Mouse (Mus musculus): Measurements from ENCODE around the gene Nxn.

Nxn gene

DNA sequence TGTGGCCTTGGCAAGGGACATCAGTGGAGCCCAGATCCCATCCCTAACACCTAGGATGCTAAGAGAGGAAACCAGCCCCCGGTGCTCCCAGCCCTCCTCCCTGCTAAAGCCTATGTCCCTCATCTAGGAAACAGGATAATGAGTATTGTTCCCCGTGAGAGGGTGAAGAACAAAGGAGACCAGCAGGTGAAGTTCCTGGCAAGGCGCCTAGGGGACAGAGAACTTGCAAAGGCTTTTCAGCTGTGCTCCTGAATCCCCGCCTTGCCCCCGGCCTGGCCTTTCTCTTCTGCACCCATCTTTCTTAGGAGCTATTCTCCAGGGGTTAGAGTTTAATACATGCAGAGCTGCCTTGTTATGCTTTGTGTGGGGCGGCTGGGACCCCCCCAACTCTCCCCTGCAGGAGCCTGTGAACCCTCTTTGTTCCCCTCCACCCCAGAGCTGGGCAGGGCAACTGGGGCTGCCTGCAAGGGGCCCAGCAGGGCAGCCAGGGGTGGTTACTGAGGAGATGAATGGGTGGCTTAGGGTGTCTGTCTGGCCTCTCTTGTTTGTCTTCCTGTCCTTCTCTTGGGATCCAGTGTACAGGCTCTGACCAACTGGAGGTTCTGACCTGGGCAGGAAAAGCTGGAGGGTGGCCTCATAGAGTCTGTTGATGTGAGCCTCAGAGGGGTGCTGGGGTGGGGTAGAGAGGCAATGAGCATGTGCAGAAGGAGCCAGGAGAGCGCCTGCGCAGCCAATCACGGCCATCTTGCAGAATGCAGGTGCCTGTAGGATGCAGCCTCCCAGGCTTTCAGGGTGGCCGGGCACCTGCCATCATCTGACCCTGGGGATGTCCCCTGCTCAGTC is 138.5 kb downstream of the Nxn start:
- DNase-seq (ENCODE audit: low spot score) = no peak

DNA sequence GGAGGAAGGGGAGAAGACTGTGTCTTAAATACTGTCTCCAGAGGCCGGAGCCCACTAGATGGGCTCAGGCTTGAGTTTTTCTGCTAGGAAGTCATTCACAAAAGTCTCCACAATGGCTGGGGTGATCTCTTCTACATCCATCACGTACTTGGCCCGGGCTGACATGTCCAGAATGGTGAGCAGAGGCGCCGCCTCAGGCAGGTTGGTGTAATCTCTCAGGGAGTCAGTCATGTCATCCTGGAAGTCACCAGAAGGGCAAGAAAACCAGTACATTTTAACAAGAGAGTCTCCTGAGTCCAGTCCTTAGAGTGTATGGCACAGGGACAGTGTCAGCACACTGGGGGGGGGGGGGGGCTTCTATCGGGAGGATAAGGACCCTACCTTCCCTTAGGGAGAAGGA is 140.4 kb downstream of the Nxn start:
- no peak for DNase-seq (ENCODE audit: low spot score)

DNA sequence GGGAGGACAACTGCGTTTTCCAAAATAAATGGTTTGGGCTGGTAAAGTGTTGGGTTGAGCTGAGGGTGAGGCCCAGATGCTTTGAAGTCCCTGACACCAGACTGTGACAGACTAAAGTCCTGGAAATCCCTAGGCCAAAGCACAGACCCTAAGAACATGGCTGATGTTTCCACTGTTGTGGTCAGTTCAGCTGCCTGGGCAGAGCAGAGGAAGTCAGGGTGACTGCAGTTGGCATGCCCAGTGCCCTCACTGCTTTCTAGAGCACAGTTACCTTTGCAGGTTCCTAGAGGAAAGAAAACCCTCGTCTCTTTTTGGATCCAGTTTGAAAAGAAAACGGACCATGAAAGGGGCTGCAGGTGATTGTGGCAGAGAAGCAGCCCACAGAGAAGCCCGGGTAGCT is 141.6 kb downstream of the Nxn start:
- no peak for DNase-seq (ENCODE audit: low spot score)

DNA sequence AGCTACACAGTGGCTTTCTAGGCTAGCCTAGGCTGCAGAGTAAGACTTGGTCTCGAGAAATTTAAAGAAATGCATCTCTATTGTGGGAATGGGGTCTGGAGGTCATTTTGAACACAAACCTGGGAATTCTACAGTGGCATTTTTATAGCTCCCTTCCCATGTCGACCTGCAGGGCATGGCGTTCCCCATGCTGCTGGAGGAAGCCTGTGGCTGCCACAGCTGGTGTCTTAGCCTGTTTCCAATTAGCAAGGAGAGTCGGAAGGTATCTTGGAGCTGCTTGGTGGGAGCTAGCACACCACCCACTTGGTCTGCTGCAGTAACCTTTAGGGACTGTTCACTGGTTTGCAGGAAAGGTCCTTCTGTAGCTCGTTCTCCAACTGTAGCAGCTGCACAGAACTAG is 142.8 kb downstream of the Nxn start:
- DNase-seq (ENCODE audit: low spot score) = peak; percentile 65

DNA sequence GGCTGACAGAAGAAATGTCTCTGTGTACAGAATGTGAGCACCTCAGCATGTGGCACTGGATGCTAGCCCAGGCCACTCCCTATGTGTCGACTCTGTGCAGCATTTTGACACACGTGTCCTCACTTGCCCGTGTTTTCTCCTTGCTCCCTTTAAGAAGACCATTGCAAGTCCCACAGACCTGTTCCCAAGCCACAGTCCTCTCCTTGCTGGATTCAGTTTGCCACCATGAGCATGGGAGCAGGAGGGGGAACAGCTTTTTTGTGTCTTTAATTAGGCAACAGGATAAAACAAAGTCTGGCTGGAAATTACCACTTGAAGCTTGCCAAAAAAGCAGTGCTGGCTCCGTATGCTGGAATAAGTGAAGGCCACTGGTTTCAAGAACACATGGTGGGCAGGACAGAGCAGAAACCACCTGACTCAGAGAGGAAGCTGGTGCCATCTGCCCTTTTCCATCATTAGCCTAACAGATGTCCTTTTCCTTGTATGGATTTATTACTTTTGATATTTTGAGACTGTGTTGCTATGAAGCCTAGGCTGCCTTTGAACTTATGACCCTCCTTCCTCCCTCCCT is 143.4 kb downstream of the Nxn start:
- DNase-seq (ENCODE audit: low spot score) = peak; percentile 35

DNA sequence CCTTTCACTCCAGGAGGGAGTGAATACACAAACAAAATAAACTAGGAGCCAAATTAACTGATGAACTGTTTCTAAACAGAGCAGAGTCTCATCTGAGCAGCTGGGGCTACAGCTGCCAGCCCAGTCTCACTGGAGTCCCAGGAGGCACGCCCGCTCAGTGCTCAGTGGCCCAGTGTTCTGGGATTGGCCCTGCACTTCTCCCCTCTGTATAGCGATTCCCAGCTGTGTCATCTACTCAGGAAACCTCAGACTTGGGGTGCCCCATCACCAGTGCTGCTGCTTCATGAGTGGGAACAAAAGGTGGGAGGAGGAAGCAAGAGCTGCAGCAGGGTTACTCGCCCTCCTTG is 145.0 kb downstream of the Nxn start:
- no peak for DNase-seq (ENCODE audit: low spot score)

DNA sequence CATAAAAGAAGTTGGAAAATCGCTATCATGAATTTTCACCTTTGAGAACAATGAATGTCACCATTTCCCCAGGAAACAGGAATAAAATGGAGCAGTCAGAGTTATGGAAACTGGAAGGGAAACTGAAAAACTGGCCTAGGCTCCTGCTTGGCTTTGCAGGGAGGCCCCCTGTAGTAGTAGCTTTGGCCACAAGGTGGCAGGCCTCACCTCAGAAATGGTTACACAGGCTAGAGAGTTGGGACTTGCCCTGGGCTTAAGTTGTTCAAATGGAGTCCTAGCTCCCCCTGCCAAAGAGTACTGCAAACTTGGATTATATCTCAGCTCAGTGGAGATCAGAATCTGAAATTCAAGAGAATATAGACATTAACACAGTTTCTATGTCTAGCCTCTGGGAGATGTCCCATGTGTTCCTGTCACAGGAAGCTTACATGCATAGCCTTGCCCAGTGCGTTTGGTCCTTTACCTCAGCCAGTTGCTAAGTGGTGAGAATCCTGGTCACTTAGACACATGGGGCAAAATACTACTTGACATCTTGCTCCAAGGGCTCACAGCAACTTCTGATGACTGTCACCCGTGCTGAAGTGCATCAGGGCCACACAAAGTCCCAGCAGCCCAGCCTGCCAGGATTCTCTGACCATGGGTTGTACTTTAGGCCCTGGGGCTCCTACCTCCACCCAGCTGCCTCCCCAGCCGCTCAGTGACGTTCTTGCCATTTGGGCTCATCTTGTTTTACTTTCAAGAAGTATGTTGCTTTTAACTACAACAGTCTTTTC is 145.6 kb downstream of the Nxn start:
- DNase-seq (ENCODE audit: low spot score) = peak; percentile 88

DNA sequence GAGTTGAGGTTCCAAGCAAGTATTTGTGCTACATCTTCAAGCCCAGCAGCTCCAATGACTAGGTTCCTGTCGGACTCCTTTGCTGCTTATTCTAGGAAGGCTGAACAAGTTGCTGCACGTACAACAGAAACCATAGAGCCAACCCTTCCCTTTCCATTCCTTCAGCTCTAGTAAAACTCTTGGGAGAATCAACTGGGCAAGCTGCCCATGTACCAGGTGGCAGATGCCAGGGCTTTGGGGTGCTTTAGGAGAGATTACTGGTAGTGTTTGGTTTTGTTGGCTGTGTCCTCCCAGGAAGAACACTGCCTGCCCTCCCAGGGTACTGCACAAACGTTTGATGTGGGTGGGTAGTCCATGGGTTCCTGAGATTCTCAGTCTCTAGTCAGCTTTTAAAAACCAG is 146.9 kb downstream of the Nxn start:
- DNase-seq (ENCODE audit: low spot score) = no peak

DNA sequence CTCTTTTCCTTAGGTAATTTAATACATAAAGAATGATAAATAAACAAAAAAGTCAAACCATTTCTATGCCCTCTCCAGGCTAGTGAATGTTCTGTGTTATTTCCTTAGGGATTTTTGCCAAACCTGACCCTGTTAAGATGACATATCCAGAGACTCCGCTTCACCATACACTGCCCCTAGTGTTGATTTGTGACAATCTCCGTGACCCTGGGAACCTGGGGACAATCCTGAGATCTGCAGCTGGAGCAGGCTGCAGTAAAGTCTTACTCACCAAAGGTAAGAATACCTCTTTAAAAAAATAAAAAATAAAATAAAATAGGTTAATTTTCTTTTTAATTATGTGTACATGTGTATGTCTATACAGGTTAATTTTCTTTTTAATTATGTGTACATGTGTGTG is 151.7 kb downstream of the Nxn start:
- DNase-seq (ENCODE audit: low spot score) = no peak

DNA sequence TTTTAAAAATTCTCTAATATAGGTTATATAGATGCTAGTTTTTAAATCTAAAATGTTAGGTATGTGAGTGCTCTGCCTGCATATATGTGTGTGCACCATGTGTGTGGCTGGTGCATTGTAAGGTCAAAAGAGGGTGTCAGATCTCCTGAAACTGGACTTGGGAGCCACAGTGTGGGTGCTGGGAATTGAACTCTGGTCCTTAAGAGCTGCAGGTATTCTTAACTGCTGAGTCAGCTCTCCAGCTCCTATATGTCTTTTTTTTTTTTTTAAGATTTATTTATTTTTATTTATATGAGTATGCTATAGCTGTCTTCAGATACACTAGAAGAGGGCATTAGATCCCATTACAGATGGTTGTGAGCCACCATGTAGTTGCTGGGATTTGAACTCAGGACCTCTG is 152.5 kb downstream of the Nxn start:
- no peak for DNase-seq (ENCODE audit: low spot score)

DNA sequence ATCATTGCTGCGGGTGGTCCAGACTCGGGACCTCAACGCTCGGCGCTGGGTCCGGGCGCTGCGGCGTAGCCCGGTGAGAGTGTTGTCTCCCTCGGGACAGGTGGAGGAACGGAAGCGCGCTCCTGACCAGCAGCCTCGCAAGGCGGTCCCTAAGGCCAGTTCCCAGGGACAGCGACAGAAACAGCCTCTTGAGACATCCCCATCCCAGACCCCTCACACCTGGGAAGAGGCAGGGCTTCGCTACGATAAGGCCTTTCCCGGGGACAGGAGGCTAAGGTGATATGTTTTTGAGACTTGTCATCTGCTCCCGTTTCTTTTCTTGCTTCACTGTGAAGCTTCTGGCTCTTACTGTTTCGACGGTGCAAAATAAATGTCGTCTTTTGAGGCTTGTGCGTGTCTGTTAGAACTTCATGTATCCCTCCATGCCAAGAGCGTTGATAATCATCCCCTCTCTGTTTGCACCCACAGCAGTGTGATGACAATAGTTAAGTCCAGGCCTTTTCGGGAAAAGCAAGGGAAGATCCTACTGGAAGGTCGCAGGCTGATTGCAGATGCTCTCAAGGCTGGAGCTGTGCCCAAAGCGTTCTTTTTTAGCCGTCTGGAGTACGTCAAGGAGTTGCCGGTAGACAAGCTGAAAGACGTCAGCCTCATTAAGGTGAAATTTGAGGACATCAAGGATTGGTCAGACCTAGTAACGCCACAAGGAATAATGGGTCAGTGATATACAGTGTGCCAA is 155.0 kb downstream of the Nxn start:
- DNase-seq (ENCODE audit: low spot score) = no peak

DNA sequence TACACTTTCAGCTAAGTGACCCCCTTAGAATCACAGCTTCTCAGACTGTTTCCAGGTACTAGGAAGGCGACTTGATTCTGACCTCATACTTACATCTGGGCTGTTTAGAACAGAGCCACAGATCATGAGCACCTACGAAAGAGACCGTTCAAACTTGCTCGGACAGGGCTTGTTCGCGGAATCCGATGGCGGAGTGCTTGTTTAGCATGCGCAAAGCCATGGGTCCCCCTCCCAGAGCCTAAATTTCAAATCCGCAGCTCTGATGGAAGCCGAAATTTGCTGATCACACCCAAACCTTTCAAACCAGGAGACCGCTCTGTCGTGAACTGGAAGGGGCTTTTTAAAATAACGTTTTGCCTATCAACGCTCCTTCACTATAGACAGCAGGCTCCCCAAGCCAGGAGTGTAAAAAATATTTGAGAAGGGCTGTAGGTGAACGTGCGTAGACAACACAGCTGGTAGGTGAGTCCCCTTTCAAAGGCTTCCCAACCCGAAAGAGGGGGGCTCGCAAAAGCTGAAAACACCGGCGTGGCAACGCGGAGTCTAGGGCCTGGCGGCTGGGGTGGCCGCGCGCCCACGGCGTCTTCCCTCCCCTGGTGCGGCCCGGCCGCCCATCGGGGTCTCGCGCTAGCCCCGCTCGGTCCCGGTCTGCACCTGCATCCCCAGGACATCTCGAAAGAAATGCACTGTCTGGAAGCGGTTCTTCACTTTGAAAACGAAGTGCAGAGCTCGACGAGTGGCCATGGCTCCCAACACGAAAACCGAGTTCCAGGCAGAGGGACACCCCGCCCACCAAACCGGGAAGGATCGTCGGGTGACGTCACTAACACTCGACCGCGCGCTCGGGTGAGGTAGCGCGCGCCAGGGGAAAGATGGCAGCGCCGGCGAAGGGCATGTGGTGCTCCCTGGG is 155.8 kb downstream of the Nxn start, which contains the start of the genes Mrm3 and Glod4:
Mrm3 (plus strand) TSS at position 815 of the 910 bp plus-strand sequence.
Glod4 (minus strand) TSS at position 825 of the 910 bp plus-strand sequence.
- peak; percentile 97 for DNase-seq (ENCODE audit: low spot score)

DNA sequence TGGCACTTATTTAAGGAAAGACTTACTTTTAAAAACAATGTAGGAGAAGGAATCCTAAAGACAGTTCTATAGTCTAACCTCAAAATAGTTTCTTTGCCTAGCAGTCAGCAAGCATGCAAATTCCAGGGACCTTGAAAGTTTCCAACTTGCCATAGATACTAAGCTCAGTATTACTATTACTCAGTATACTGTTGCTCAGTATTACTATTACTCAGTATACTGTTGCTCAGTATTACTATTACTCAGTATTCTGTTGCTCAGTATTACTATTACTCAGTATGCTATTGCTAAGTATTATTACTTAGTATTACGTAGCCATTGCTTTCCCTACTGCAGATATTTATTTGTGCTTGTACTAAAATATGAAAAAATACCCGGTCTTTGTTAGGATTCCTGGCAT is 159.2 kb downstream of the Nxn start:
- no peak for DNase-seq (ENCODE audit: low spot score)

DNA sequence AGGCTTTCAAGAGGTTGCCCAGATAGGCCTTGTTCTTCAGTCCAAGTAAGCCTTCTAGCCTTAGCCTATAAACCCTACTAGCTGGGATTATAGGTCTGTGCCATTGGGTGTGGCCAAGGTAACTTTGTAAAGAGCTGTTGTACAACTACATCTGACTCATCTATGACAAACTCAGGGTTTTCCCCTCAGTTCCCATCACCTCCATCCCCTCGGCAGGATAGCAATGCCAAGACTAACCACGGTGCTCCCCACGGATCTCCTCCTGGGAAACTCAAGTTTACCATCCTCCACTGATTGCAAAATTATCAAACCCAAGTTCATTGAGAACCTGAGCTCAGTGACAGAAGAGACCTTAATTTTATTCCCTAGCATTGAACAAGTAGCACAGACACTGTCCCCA is 162.8 kb downstream of the Nxn start:
- no peak for DNase-seq (ENCODE audit: low spot score)

DNA sequence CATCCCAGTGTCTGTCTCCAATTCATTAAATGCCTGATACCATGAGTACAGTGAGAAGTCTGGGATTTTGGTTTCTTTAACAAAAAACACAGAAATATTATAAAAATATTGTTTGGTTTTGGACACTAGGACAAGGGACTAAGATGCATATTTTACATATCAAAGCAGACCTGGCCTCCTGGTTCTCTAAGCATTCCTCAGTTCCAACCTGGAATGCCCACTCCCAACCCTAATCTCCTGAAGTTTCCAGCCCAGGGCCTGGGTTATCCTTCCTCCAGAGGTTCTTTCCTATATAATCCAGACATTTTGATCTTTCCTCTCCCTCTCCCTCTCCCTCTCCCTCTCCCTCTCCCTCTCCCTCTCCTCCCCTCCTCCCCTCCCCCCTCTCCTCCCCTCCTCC is 173.9 kb downstream of the Nxn start:
- no peak for DNase-seq (ENCODE audit: low spot score)

DNA sequence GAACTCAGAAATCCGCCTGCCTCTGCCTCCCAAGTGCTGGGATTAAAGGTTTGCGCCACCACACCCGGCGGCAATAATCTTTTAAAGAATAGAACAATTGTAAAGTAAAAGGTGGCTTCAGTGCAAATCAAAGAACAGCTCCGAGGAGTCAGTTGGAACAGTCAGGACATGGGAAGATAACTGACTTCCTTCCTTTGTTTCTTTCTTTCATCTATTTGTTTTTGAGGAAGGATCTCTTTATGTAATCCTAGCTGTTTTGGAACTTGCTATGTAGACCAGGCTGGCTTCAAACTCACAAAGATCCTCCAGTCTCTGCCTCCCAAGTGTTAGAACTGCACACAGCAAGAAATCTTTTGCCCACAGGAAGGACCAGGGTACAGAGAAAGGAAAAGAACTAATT is 174.3 kb downstream of the Nxn start:
- no peak for DNase-seq (ENCODE audit: low spot score)

DNA sequence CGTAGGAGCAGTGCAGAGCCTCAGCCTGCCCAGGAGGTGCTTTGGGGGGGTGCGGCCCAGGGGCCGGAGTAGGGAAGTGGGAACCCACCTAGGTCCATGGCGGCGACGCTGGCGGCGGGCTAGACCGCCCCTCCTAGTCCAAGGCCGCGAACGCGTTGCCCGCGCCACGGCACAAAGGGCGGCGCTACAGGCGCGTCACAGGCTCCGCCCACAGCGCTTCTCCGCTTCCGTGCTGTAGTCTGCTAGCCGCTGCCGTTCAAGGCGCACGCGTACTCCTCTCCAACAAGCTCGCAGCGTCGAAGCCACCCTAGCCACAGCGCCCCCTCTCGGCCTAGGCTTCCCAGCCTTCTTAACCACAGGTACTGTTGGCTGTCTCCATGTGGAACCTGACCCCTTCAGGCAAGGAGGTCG is 181.5 kb downstream of the Nxn start, which contains the start of the genes Dbil5 and Gemin4:
Dbil5 (plus strand) TSS at position 219 of the 411 bp plus-strand sequence.
Gemin4 (minus strand) TSS at position 275 of the 411 bp plus-strand sequence.
- peak; percentile 100 for DNase-seq (ENCODE audit: low spot score)

DNA sequence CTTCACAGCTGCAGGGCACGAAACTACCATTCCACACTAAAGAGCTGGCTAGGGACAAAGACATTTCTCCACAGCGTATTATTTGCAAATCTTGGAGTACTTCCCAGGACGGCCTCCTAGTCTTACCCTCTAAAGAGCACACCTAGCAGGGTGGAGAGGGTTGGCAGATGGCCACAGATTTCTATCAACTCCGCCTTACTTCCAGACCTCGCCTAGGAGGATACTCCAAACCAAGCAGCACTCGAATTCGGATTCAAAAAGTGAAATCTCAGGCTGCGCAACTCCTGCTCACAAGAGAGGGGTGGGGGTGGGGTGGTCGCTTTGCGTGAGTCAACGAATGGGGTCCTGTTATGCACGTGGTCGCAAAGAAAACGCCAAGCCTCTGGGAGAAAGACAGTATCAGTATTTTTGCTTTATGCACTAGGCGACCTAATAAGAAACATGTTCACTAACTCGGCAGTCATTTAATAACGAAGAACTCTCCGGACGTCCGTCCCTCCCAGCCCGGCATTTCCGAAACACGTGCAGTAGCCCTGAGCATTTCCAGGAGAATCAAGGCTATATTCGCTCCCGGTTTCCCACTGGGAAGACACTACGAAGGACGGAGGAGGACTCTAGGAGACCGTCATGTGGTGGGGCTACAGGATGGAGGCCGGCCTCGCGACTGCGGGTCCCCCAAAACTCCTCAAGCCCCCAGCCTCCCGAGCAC is 182.1 kb downstream of the Nxn start:
- DNase-seq (ENCODE audit: low spot score) = peak; percentile 45

DNA sequence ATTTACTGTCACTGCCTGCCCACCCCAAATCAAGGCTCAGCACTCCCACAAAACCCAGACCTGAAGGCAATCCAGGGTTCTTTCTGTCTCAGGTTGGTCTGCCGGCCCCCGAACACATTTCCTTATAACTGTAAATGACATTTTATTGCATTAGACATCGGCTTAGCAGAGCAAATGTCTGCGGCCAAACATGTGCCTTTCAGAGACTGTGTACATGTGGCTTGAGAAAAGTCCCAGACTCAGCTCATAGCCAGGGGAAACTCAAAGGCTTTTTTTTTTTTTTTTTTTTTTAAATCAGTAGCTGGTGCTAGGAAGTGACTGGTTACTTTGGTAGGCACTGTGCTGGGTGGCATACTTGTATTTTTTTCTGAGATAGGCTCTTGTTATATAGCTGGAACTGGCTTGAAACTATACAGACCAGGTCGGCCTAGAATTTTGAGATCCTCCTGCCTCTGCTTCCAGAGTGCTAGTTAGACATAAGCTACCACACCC is 182.8 kb downstream of the Nxn start:
- no peak for DNase-seq (ENCODE audit: low spot score)

DNA sequence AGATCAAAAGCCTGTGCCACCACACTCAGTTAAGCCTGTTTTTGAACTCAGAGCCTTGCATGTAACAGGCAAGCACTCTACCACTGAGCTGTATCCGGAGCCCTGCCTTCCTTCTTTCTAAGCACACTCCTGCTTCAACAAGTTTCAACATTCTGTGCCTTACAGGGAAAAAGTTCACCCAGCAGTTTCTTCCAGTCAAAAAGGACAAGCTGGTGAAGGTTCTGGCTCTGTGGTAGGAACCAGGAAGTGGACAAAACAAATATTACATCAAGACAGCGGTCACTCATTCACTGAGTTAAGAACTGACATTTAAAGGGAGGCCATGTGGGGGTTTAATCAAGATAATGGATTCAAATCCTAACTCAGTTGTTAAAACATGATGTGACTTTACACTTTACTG is 183.9 kb downstream of the Nxn start:
- DNase-seq (ENCODE audit: low spot score) = no peak
